Mouse (Mus musculus) urinary bladder, adult 18-20 months (tissue): ENCODE measurements at regions not wholly inside any gene's neighbourhood (a gene's known extent, or its start where the extent isn't known, plus 50 kb on each side); places are given as distances from the start of the nearest gene placed in this dataset.
"Not testable (repeated sequence)": the region's sequence is repeated elsewhere in the genome, so short reads cannot be mapped to it uniquely, and the experiment has no call there.

ENCODE experiments used
- DNase-seq, 2 experiments: peaks; one replicate each; pipeline ENCODE4 v3.0.0; 2022; ENCODE audit warnings: low spot score in 2 of 2, mixed read lengths in 2 of 2

- DNase-seq: no peak
These were observed 409.0 kb upstream of the Igfbp7 start for GRCm38 (mm10) chr5:77816759-77817280.

DNA sequence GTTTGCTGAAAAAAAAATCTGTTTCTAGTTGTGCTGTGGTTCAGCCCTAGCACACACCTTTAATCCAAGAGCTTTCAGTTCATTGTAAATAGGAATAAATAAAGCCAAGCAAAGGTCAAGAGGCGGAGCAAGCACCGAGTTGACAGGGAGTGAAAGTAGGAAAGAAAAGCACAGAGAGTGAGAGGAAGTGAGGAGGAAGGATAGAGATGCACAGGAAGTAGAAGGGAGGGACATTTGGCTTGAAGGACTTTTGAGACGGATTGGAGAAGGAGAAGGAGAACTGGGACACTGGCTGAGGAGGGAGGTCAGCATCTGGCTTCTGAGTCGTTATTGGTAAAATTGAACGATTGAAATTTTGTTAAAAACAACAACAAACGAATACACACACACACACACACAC is 402.0 kb upstream of the Igfbp7 start:
- no peak for DNase-seq

GRCm38 (mm10) chr5:77807726-77808125 is 399.9 kb upstream of the Igfbp7 start:
- DNase-seq: peak; percentile 2 to 7

- DNase-seq: no peak
These were observed 398.7 kb upstream of the Igfbp7 start for GRCm38 (mm10) chr5:77806334-77807157.

GRCm38 (mm10) chr5:77805796-77806195 is 398.0 kb upstream of the Igfbp7 start:
- no peak for DNase-seq

DNA sequence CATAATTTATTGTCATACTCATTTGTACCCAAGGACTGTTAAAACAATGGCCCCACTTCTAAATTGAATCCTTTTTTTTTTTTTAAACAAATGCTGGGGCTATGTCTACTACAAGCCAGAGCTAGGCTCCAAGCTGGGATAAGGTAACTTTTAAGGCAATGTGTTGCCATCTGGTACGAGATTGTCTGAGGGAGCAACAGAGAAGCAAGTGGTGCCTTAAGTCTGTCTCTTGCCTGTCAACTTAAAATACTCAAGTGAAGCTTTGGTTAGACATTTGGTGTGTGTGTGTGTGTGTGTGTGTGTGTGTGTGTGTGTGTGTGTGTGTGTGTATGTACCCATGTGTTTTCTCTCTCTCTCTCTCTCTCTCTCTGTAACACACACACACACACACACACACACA is 397.5 kb upstream of the Igfbp7 start:
- DNase-seq: no peak

- no peak for DNase-seq
These were observed 396.3 kb upstream of the Igfbp7 start for GRCm38 (mm10) chr5:77804113-77804512.

- peak in 1 of 2 experiments; percentile 45 for DNase-seq
These were observed 395.7 kb upstream of the Igfbp7 start for GRCm38 (mm10) chr5:77803562-77803961.

GRCm38 (mm10) chr5:77796960-77797359 is 389.1 kb upstream of the Igfbp7 start:
- DNase-seq: no peak

- no peak for DNase-seq
These were observed 387.9 kb upstream of the Igfbp7 start for GRCm38 (mm10) chr5:77795766-77796165.

- DNase-seq: no peak
These were observed 376.1 kb upstream of the Igfbp7 start for GRCm38 (mm10) chr5:77783953-77784352.

GRCm38 (mm10) chr5:77762426-77763042 is 354.7 kb upstream of the Igfbp7 start:
- DNase-seq: no peak

GRCm38 (mm10) chr5:77762013-77762412 is 354.2 kb upstream of the Igfbp7 start:
- no peak for DNase-seq

- no peak for DNase-seq
These were observed 341.1 kb upstream of the Igfbp7 start for GRCm38 (mm10) chr5:77748933-77749332.

GRCm38 (mm10) chr5:77746604-77747003 is 338.8 kb upstream of the Igfbp7 start:
- no peak for DNase-seq

DNA sequence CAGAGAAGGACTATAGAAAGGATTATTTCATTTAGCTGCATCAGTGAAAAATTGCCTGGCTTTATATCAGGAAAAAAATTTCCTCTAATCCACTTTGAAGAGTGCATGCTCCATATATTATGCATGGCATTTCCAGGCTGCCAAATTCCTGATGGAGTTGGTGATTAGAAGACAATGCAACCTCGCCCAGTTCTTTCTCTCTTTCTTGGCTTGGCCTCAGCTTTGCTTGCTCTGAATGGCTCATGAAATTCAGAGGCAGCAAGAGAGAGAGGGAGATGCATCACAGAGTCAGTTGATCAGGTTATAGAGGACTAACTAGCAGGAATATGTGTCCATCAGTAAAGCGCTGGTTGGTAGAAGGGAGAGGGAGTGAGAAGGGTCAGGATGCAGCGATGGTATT is 335.6 kb upstream of the Igfbp7 start:
- DNase-seq: no peak

DNA sequence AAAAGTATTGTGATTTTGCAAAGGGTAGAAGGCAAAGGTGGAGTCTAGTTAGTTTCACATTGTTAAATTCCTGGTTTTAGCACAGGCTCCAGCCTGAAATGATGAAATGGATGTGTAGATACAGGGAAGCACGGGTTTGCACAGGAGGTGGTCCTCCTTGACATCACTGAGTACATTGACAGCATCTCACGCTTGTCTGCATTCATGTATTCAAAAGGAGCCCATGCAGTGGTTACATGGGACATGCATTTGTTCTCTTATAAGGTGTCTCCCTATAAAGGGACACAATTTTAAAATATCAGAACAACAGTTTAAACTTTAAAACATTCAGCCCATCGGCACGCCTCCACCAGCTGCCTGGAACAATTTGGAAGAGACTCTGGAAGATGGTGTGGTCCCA is 322.4 kb upstream of the Igfbp7 start:
- DNase-seq: not testable (repeated sequence)

GRCm38 (mm10) chr5:77681592-77681991 is 273.8 kb upstream of the Igfbp7 start:
- no peak for DNase-seq

DNA sequence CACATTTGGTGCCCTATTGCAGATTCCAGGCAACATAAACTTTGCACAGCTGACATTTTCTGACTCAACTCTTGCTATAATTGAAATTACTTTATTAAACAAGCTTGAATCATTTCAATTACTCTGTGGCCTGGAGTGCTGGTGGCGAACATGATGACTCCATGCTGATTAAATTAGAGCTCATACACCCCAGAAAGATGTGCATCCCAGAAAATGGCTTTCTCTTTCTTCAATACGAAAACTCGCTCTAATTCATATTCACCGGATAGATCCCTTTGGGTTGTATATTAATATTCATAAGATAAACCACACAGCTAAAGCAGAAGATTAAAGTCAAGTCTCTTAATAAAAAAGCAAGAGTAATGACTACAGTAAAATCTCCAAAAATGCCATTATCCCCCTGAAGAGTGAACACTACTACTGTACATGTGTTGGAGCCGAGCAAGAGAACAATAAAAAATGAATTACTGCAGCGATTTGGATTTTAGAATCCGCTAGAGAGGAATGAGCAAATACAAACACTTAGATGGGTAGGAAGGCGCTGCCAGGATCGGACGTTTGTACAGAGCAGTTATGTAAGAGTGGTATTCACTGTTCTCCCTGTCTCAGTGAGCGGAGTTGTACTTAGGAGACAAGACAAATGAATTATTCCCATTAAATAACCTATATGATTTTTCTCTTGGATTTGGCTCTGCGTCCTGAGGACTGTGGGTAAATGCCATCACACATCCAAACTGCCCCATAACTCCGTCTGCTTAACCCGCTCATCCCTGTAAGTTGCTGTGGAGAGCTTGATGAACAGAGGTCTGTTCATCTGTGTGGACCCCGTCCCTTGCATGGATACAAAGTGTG is 264.5 kb upstream of the Igfbp7 start:
- no peak for DNase-seq

- DNase-seq: no peak
These were observed 255.3 kb upstream of the Igfbp7 start for GRCm38 (mm10) chr5:77663096-77663495.

DNA sequence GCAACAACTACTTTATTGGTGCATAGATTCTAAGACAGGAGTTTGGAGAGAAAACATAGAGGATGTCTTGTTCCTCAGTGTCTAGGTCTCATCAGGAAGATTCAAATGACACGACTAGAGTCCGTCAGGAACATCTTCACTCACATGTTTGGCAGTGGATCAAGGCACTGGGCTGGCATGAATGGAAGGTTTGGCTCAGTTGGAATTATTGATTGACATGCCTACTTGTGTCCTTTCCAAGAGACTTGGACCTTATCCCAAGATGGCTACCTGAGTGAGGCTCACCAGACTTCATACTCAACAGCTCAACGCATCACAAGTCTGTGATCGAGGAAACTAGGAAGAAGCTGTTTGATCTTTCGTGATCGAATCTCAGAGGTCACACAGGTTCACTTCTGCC is 251.2 kb upstream of the Igfbp7 start:
- DNase-seq: no peak

- no peak for DNase-seq
These were observed 236.8 kb upstream of the Igfbp7 start for GRCm38 (mm10) chr5:77644651-77645050.
